Mouse (Mus musculus) left cerebral cortex, adult 6 months (tissue): ENCODE results near the gene Gas7. TPM values are rescaled to one million over a fixed set of nuclear protein-coding genes. Genes with fewer than 3 reads are reported as not detected.

Source experiments
- long read RNA-seq, 2 experiments: library from polyadenylated mRNA; unstranded; transcript quantifications; one replicate each; pipeline ENCODE4 v2.0.0; 2019 to 2020
- polyA plus RNA-seq: library from polyadenylated mRNA; unstranded; fragments of <200 nt; fragmentation: Nextera tagmentation; gene quantifications from 2 replicates; pipeline ENCODE4 v1.2.3, GENCODE M21; 2021

Gene Gas7
- polyA plus RNA-seq: 261 and 298 TPM in 2 replicates
- long read RNA-seq, experiment 1, full-length matches to known transcripts: 22 of 122 reads
- long read RNA-seq, experiment 1, partial matches to known transcripts: 13 of 122 reads
- long read RNA-seq, experiment 1, other reads (novel, unspliced or antisense): 87 of 122 reads
- long read RNA-seq, experiment 2, partial matches to known transcripts: 25 of 371 reads
- long read RNA-seq, experiment 2, other reads (novel, unspliced or antisense): 344 of 371 reads

GRCm38 (mm10) chr11:67454874-67455526 is at the start of gene Gas7:
Gas7 (plus strand) TSS chr11:67455437.

GRCm38 (mm10) chr11:67694703-67695376 is 239.6 kb downstream of the Gas7 start, which contains the start of gene Rcvrn:
Rcvrn (plus strand) TSS chr11:67695326.

Other genes with a start within 250 kb of the Gas7 start
- gene Myh4, start 217.4 kb upstream of the Gas7 start, polyA plus RNA-seq: 0.08 TPM in 1 of 2 replicates, not detected in the other
- 0.08 and 0.11 TPM in 2 replicates for gene Myh8, start 178.3 kb upstream of the Gas7 start, polyA plus RNA-seq
- gene Myh13, start 133.8 kb upstream of the Gas7 start, polyA plus RNA-seq: 0.12 and 0.19 TPM in 2 replicates
- not detected in 2 replicates for gene Rcvrn, start 239.9 kb downstream of the Gas7 start, polyA plus RNA-seq